Mouse (Mus musculus): ENCODE data around the gene Nmd3. TPM values are rescaled to one million over a fixed set of nuclear protein-coding genes. Genes with fewer than 3 reads are reported as not detected.

Gene Nmd3
- polyA plus RNA-seq (2021) = 155 TPM

DNA sequence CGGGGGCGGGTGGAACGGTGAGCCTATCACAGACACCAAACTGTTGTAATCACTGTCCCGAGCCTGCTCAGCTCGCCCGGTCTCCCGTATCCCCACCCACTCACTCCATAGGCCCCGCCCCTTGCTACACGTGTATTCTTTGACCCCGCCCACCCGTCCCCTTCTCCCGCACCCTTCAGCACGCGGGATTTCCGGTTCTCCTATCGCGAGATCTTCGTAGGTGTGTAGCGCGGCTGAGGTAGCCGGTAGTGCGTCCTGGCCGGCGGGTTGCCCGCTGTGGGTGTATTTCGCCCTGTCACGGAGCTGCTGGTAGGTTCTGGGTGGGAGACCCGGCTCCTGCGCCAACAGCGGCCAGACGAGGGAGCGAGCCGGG, at the start of gene Nmd3:
Gene Nmd3, plus strand, starts transcription at position 172 of the 373 bp plus-strand sequence.
- H3K27me3 ChIP-seq = no peaks in the 10 kb centered on the region
- in situ Hi-C loops (cut with MboI; ENCODE audit: low pct_unique_long_range_greater_than_20kb) = loop anchor here (10.0 kb wide), 1 partner anchor 597 kb away; the partner anchor contains the start of gene Kpna4
- POLR2A ChIA-PET = interaction anchor here (0.6 kb wide), 2 partner anchors 136 to 1142 kb away, joined by 4 to 5 read pairs; no protein-coding TSS in a partner anchor
- TF ChIP-seq CTCF (IDR thresholded peaks at IDR 0.05) = no peak
- CTCF ChIA-PET = no interaction called here
- peak; percentile 86 for DNase-seq (ENCODE audit: low read depth, low spot score)
- ATAC-seq = peak; percentile 94

DNA sequence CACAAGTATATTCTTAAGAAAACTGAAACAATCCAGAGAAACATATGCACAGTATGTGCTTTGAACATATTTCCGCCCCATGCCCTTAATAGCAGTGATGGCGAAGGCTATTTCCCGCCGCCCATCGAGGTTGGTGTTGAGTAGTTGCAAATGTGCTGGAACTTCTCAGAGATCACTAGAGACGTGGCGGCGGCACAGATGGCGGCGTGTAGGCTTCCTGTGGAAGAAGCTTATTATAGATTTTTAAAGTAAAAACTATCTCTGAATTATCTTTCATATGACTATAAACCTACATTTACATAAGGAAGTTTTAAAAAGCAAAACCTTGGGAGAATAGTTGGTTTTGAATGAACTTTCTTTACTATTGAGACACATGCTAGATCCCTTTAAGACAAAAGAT, 48.4 kb upstream of the Nmd3 start:
- H3K27me3 ChIP-seq = peaks cover 3% of the 10 kb centered on the region
- ATAC-seq (no peak), DNase-seq (ENCODE audit: low read depth, low spot score) (no peak)
- ChIA-PET CTCF (interaction anchor here (1.8 kb wide), 1 partner anchor 8 kb away, joined by 10 read pairs; no protein-coding TSS in a partner anchor), POLR2A (no interaction called here)
- TF ChIP-seq CTCF (IDR thresholded peaks at IDR 0.05) = no peak
- in situ Hi-C loops (cut with MboI; ENCODE audit: low pct_unique_long_range_greater_than_20kb) = no loop called here

DNA sequence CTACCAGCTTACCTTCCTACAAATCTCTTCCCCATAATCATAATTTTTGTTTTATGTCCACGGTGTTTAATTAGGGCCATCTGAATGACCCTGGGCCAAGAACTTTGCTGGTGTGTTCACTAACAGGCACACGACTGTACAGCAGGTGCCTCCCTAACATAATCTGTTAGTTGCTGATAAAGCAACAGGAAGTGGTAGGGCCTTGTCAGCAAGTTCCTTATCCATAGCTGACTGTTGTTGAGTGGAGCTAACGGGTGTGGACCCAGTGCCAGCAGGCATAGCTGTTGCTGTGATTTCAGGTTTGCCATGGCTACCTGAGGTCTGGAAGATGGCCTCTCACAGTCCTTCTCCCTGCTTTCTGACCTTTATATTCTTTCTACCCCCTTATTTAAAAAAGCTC, 47.6 kb upstream of the Nmd3 start:
- no peak for ATAC-seq
- DNase-seq (ENCODE audit: low read depth, low spot score) = no peak
- in situ Hi-C loops (cut with MboI; ENCODE audit: low pct_unique_long_range_greater_than_20kb) = no loop called here
- peaks cover 3% of the 10 kb centered on the region for H3K27me3 ChIP-seq
- ChIA-PET CTCF (interaction anchor here (1.1 kb wide), 1 partner anchor 13 kb away, joined by 3 read pairs; no protein-coding TSS in a partner anchor), POLR2A (no interaction called here)
- TF ChIP-seq CTCF (IDR thresholded peaks at IDR 0.05) = no peak

DNA sequence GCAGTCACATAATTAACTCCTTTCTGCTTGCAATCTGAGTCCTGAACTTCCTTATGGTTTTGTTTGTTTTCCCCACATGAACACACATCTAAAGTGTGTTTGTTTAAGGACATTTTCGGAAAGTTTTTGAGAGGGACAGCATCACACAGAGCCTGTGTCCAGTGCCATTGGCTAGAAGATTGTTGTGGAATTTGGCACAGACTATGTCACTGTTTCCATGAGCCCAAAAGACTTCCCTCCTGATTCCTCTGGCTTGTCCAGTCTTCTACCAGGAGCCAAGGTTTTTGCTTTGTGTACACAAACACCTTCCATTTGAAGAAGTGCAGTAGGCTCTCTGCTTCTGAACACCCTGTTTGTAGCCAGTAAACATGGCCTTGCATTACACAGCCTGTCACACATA, 32.0 kb upstream of the Nmd3 start:
- no peak for DNase-seq (ENCODE audit: low read depth, low spot score)
- peaks cover 8% of the 10 kb centered on the region for H3K27me3 ChIP-seq
- in situ Hi-C loops (cut with MboI; ENCODE audit: low pct_unique_long_range_greater_than_20kb) = no loop called here
- ATAC-seq = no peak
- POLR2A ChIA-PET = no interaction called here
- CTCF ChIA-PET = interaction anchor here (1.1 kb wide), 1 partner anchor 9 kb away, joined by 3 read pairs; no protein-coding TSS in a partner anchor
- TF ChIP-seq CTCF (IDR thresholded peaks at IDR 0.05) = no peak

DNA sequence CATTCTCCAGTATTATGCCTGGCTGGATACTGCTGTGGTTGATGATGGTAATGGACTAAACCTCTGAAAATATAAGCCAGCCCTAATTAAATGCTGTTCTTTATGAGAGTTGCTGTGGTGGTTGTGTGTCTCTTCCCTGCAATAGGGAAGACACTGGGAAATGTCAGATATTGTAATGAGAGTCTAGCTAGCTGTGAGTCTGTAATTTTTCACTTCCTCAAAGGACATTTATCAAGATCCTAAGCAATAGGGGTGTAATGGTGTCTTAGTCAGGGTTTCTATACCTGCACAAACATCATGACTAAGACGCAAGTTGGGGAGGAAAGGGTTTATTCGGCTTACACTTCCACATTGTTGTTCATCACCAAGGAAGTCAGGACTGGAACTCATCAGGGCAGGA, 30.8 kb upstream of the Nmd3 start:
- ChIA-PET POLR2A (interaction anchor here (0.6 kb wide), 1 partner anchor 11 kb away, joined by 3 read pairs; no protein-coding TSS in a partner anchor), CTCF (interaction anchor here (3.1 kb wide), 1 partner anchor 9 kb away, joined by 13 read pairs; no protein-coding TSS in a partner anchor)
- in situ Hi-C loops (cut with MboI; ENCODE audit: low pct_unique_long_range_greater_than_20kb) = no loop called here
- no peak for TF ChIP-seq CTCF (IDR thresholded peaks at IDR 0.05)
- DNase-seq (ENCODE audit: low read depth, low spot score) (no peak), ATAC-seq (no peak)
- peaks cover 7% of the 10 kb centered on the region for H3K27me3 ChIP-seq

DNA sequence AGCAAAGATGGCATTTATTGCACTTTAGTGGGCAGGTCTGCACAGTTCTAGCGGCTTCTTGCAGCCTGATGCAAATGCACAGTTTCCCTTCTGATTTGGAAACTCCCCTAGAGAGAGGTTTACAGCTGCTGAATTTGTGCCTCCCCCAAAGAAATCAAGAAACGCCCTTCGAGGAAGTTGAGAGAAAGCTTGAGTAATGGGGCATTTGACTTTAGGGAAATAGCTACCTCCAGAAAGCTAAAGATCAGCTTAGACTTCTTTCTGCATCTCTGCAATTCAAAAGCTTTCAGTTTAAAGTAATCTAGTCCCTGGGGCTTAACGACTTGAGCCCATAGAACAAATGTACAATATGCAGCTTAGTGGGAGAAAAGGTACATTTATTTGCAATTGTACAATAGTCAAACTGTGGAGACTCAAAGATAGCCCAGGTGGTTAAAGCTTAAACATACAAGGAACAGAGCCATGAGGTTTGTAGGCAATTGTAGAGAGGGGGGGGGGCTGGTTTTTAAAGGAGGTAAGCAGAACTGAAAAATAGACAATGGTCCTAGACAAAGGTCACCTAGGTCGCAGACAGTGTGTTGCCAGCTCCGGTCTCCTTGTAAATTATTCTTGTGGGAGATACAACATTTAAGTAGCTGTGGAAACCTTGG, 21.8 kb upstream of the Nmd3 start:
- ChIA-PET CTCF (interaction anchor here (1.0 to 2.2 kb wide), 4 partner anchors 13 to 443 kb away, joined by 3 to 5 read pairs (median 4); no protein-coding TSS in a partner anchor), POLR2A (interaction anchor here (0.5 to 0.6 kb wide), 2 partner anchors 104 to 121 kb away, joined by 3 to 5 read pairs; no protein-coding TSS in a partner anchor)
- DNase-seq (ENCODE audit: low read depth, low spot score) = no peak
- in situ Hi-C loops (cut with MboI; ENCODE audit: low pct_unique_long_range_greater_than_20kb) = loop anchor here (5.0 to 10.0 kb wide), 2 partner anchors 208 to 455 kb away; no protein-coding TSS in a partner anchor
- ATAC-seq = no peak
- no peak for TF ChIP-seq CTCF (IDR thresholded peaks at IDR 0.05)
- no peaks in the 10 kb centered on the region for H3K27me3 ChIP-seq

DNA sequence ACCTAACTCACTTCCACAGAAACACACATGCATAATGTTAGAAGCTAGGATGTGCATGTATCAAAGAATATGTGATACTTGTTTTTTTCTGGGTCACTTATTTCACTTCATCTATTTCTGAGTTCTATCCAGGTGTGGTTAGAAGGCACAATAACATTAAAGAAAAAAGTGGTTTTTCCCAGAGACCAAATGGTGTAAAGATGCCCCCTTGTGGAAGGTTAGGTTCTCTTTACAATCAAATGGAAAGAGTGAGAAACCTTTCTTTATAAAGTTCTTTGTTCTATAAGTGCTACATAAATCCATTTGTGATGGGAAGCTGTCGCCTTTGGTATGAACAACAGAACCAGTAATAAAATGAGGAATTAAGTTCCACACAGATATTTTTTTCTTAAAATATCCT, 19.9 kb upstream of the Nmd3 start:
- in situ Hi-C loops (cut with MboI; ENCODE audit: low pct_unique_long_range_greater_than_20kb) = loop anchor here (5.0 to 10.0 kb wide), 2 partner anchors 210 to 457 kb away; no protein-coding TSS in a partner anchor
- ATAC-seq (no peak), DNase-seq (ENCODE audit: low read depth, low spot score) (no peak)
- H3K27me3 ChIP-seq = no peaks in the 10 kb centered on the region
- ChIA-PET POLR2A (interaction anchor here (0.6 kb wide), 1 partner anchor 11 kb away, joined by 3 read pairs; no protein-coding TSS in a partner anchor), CTCF (interaction anchor here (0.6 to 2.2 kb wide), 13 partner anchors 8 to 463 kb away, joined by 3 to 8 read pairs (median 4); no protein-coding TSS in a partner anchor)
- peak; percentile 56 for TF ChIP-seq CTCF (IDR thresholded peaks at IDR 0.05)

DNA sequence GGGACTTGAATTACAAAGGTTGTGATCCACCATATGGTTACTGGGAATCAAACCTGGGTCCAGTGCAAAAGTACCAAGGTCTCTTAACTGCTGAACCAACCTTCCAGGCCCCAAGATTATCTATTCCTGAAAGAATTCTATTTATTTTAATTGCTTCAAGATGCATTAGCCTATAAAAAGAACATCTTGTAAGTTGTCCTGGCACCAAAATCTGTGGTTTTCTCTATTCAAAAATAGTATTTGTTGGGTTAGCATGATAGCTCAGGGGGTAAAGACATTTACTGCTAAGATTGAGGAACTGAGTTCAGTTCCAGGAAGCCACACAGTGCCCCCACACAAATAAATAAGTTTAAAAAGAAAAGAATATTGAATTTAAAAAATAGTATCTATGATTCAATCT, 19.4 kb upstream of the Nmd3 start:
- in situ Hi-C loops (cut with MboI; ENCODE audit: low pct_unique_long_range_greater_than_20kb) = loop anchor here (5.0 to 10.0 kb wide), 2 partner anchors 210 to 458 kb away; no protein-coding TSS in a partner anchor
- ATAC-seq (no peak), DNase-seq (ENCODE audit: low read depth, low spot score) (no peak)
- ChIA-PET CTCF (interaction anchor here (0.6 to 2.0 kb wide), 12 partner anchors 9 to 464 kb away, joined by 3 to 8 read pairs (median 4); partner anchors contain the start of gene Ppm1l), POLR2A (interaction anchor here (0.6 kb wide), 1 partner anchor 11 kb away, joined by 3 read pairs; no protein-coding TSS in a partner anchor)
- TF ChIP-seq CTCF (IDR thresholded peaks at IDR 0.05) = no peak
- H3K27me3 ChIP-seq = no peaks in the 10 kb centered on the region

DNA sequence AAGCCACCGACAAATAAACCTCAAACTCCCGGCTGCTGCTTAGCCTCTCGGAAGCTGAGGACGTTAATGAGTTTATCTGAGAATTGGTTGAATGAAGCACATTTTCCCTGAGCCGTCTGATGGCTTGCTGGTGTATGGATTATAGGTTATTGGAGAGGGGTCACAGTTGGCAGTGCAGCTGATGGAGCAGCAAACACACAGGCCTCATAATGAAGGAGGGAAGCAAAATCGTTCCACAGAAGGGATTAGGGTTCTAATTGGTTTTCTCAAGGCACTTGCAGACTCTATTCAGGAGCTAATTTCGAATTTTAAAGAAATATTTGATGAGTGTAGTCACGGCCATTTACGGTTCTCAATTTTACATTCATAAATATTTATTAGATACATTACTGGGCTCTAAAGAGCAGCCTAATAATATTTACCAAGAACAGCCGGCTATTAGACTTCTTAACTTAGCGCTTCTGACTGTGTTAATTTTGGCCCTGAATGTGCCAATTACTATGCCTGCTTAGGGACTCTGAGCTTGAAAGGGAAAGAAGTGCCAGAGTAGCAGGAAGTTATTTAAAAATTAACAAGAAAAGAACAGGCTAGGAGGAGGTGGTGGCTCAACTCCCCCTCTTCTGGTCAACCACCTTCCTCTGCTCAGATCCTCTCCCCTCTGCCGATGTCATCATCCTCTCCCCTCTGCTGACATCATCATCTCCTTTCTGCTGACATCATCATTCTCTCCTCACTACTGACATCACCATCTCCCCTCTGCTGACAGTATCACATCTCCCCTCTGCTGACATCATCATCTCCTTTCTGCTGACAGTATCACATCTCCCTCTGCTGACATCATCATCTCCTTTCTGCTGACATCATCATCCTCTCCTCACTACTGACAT, 12.5 kb upstream of the Nmd3 start:
- ATAC-seq = no peak
- POLR2A ChIA-PET = interaction anchor here (1.1 kb wide), 1 partner anchor 38 kb away, joined by 3 read pairs; no protein-coding TSS in a partner anchor
- TF ChIP-seq CTCF (IDR thresholded peaks at IDR 0.05) = no peak
- CTCF ChIA-PET = interaction anchor here (1.1 to 1.4 kb wide), 2 partner anchors 227 to 470 kb away, joined by 4 to 6 read pairs; no protein-coding TSS in a partner anchor
- no peaks in the 10 kb centered on the region for H3K27me3 ChIP-seq
- no peak for DNase-seq (ENCODE audit: low read depth, low spot score)
- in situ Hi-C loops (cut with MboI; ENCODE audit: low pct_unique_long_range_greater_than_20kb) = loop anchor here (10.0 kb wide), 1 partner anchor 464 kb away; no protein-coding TSS in a partner anchor
